Mouse (Mus musculus) adrenal gland, postnatal 36 days (tissue): Measurements from ENCODE around the gene Me3. TPM values are rescaled to one million over a fixed set of nuclear protein-coding genes. Genes with fewer than 3 reads are reported as not detected.

Experiments
- DNase-seq, 2 experiments: peaks; one replicate each; pipeline ENCODE4 v3.0.0; 2021; ENCODE audit warnings: mixed read lengths in 1 of 2
- total RNA-seq, 2 experiments: library from RNA; stranded (reverse); gene quantifications; 2 replicates each; pipeline ENCODE4 v1.2.3; 2021

Me3 gene
- total RNA-seq, 2 experiments from 2014 or later = 11.2 to 25.8 TPM

- peak; percentile 33 to 46 for DNase-seq
These were observed 271.5 kb downstream of the Me3 start, which contains the start of gene Ccdc81 for GRCm38 (mm10) chr7:89903442-89904343. Gene Ccdc81 (minus strand): TSS chr7:89903629.

Other genes starting within 250 kb of the Me3 start
- gene Tmem135, start 228.2 kb upstream of the Me3 start, total RNA-seq = 100 to 1,000 TPM in 1 of 2 experiments, 10 to 100 TPM in 1; 85.2 to 126 TPM
- gene Fzd4, start 228.0 kb upstream of the Me3 start, total RNA-seq = 10 to 100 TPM; 41.2 to 43.4 TPM
- gene Prss23, start 105.2 kb upstream of the Me3 start, total RNA-seq = 10 to 100 TPM; 17.7 to 29.7 TPM